In genomic region chr7:49243079-49243478, GRCm38 (mm10) we compare ENCODE assay signal across 25 mouse cellular contexts.
A peak's percentile ranks its signal among the peaks of the same experiment; 100 is the strongest.
DNase-seq lines count a peak whose midpoint lies in the region; ATAC-seq lines count a peak whose summit lies in the region.
"Had no signal": no experiment of that assay in that cellular context is flagged by ENCODE, and none has a peak within 500 bp of the region (broad histone marks: within the 10 kb centered on the region; RNA-seq: fewer than 3 reads in every experiment).

No protein-coding gene starts in this region.

- WGBS in kidney, embryonic 15.5 days = 79% methylated on average over 4 of the region's 4 CpGs
- 51% methylated on average over 4 of the region's 4 CpGs for WGBS in lung, embryonic 15.5 days

- H3K4me1 ChIP-seq in kidney, embryonic 15.5 days = peaks cover 33% of the 10 kb centered on the region
- peaks cover 38% of the 10 kb centered on the region for H3K4me1 ChIP-seq in lung, embryonic 15.5 days

- H3K27me3 ChIP-seq in kidney, embryonic 15.5 days = peaks cover 22% of the 10 kb centered on the region
- H3K27me3 ChIP-seq in lung, embryonic 15.5 days = peaks cover 15% of the 10 kb centered on the region

- no peaks in the 10 kb centered on the region for H3K9me3 ChIP-seq in kidney, embryonic 15.5 days (replicated peaks)
- no peaks in the 10 kb centered on the region for H3K9me3 ChIP-seq in lung, embryonic 15.5 days
- H3K9me3 ChIP-seq: embryonic facial prominence, embryonic 12.5 days; embryonic facial prominence, embryonic 15.5 days; hindbrain, embryonic 10.5 days; hindbrain, embryonic 13.5 days had no signal

- DNase-seq in kidney, postnatal 4 days = no peak
- no peak for DNase-seq in lung, postnatal 14 days
- DNase-seq in lung, postnatal 36 days = peak; percentile 64
- DNase-seq in lung, postnatal 10 days = no peak
- no peak for DNase-seq in heart, postnatal 25 days (ENCODE audit: low spot score)
- DNase-seq: adrenal gland, adult 2 months; adrenal gland, postnatal 14 days; cerebellum, adult 11 months; cerebellum, adult 2 months; cerebellum, adult 9-11 months; cerebellum, postnatal 25 days; forebrain, postnatal 0 days; gastrocnemius, adult 2 months; gastrocnemius, postnatal 14 days; heart, adult 11 months; heart, postnatal 36 days had no signal

- H3K27ac ChIP-seq in kidney, embryonic 15.5 days = peak overlapping the region; percentile 66
- peak overlapping the region; percentile 59 for H3K27ac ChIP-seq in lung, embryonic 15.5 days
- H3K27ac ChIP-seq: embryonic facial prominence, embryonic 12.5 days; embryonic facial prominence, embryonic 15.5 days; gastrocnemius, adult 2 months; hindbrain, embryonic 10.5 days; hindbrain, embryonic 13.5 days had no signal

- H3K4me3 ChIP-seq in kidney, embryonic 15.5 days (replicated peaks) = no peak overlapping the region
- no peak overlapping the region for H3K4me3 ChIP-seq in lung, embryonic 15.5 days
- H3K4me3 ChIP-seq: embryonic facial prominence, embryonic 12.5 days; embryonic facial prominence, embryonic 15.5 days; gastrocnemius, adult 2 months; hindbrain, embryonic 10.5 days; hindbrain, embryonic 13.5 days had no signal

- no peak for ATAC-seq in kidney, embryonic 15.5 days (replicated peaks; ENCODE audit: low FRiP score)
- no peak for ATAC-seq in lung, embryonic 15.5 days (ENCODE audit: borderline replicate concordance, extremely low read depth, low FRiP score, low TSS enrichment)
- ATAC-seq: CD4-positive, CD25-positive, alpha-beta regulatory T cell, adult 4 months; forebrain, embryonic 14.5 days; forebrain, postnatal 0 days had no signal

- H3K9ac ChIP-seq in kidney, embryonic 15.5 days = no peak overlapping the region
- no peak overlapping the region for H3K9ac ChIP-seq in lung, embryonic 15.5 days
- H3K9ac ChIP-seq: embryonic facial prominence, embryonic 12.5 days; embryonic facial prominence, embryonic 15.5 days; forebrain, postnatal 0 days; hindbrain, embryonic 13.5 days had no signal

- no peak overlapping the region for H3K4me2 ChIP-seq in kidney, embryonic 15.5 days
- no peak overlapping the region for H3K4me2 ChIP-seq in lung, embryonic 15.5 days
- H3K4me2 ChIP-seq: embryonic facial prominence, embryonic 12.5 days; embryonic facial prominence, embryonic 15.5 days; heart, embryonic 11.5 days; hindbrain, embryonic 13.5 days had no signal

- intact Hi-C loops in heart, postnatal 25 days (cut with DNase I) = no loop called here

- H3K36me3 ChIP-seq in kidney, embryonic 15.5 days = no peaks in the 10 kb centered on the region
- H3K36me3 ChIP-seq in lung, embryonic 15.5 days = no peaks in the 10 kb centered on the region
- H3K36me3 ChIP-seq: embryonic facial prominence, embryonic 12.5 days; embryonic facial prominence, embryonic 15.5 days; hindbrain, embryonic 10.5 days; hindbrain, embryonic 13.5 days had no signal
